Mouse (Mus musculus): Measurements from ENCODE around the gene Wapl.

Wapl gene

GRCm38 (mm10) chr14:34697376-34697775 lies 23.6 kb downstream of the Wapl start:
- peak; percentile 41 to 66 for DNase-seq

DNA sequence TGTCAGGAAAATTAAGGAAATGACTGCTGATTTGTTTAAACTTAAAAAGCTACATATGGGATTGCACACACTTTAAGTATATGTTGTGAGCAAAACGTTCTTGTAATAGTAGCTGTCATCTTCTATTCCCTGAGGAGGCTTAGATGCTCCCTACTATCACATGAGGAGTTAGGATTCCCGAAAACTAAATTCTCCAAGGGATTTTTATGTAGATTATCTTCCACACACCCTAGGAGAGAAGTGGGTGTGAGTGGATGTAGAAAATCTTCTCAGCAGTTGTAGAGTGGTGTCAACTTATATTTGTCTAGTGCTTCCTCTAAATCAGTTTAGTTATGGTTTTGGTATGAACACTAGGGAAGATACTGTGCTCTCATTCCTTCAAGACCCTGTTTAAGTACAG lies 36.5 kb downstream of the Wapl start:
- no peak for DNase-seq

- no peak for DNase-seq
Observed at GRCm38 (mm10) chr14:34712027-34712426, 38.3 kb downstream of the Wapl start.

DNA sequence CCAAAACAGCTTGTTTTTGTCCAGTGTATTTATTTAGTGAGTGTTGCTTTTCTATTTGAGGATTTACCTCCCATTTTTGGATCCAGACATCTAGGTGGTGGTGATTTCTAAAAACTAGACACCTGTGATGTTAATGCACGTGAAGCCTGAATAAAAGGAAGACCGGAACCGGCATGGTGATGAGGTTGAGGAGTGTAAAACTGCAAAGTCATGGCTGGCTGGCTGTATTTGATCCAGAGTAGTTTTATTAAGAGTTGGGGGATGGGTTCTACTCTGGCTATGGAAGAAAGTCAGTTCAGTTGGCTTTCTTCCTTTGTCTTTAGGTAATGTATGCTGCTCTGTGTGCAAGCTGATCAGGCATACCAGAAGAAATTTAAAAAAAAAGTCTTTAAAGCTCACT lies 39.1 kb downstream of the Wapl start:
- no peak for DNase-seq

DNA sequence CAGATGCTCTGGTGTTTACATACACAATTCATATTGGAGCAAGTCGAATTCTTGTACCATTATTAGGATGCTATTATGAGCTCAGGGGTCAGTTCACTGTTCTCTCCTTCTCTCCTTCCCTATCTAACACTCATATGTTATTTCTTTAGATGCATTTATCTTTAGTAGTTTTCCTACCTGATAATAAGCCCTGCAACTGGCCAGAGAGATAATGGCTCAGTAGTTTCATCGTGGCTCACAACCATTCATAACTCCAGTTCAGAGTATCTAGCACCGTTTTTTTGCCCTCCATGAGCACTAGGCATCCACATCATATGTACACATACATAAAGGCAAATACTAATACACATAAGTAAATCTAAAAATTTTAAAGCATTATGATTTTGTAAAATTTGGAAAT lies 44.4 kb downstream of the Wapl start:
- no peak for DNase-seq

GRCm38 (mm10) chr14:34727709-34728108 lies 54.0 kb downstream of the Wapl start:
- DNase-seq, result no peak

DNA sequence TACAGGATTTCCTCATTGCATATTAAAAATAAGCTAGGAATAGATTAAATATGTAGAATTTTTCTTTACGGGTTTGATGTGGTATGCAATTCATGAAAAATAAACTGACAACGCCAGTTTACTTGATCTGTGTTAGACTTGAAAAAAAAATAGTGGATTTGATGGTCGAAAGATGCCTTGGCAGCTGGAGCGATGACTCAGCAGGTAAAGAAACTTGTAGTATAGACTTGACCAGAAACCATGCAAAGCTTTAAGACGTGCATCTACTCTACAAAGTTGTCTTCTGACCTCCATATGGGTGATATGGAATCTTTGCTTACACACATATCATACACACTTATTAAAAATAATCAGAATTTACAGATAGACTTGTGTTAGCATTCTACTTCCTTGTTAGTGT lies 61.7 kb downstream of the Wapl start:
- no peak for DNase-seq

- no peak for DNase-seq
Observed at GRCm38 (mm10) chr14:34745401-34745800, 71.7 kb downstream of the Wapl start.

DNA sequence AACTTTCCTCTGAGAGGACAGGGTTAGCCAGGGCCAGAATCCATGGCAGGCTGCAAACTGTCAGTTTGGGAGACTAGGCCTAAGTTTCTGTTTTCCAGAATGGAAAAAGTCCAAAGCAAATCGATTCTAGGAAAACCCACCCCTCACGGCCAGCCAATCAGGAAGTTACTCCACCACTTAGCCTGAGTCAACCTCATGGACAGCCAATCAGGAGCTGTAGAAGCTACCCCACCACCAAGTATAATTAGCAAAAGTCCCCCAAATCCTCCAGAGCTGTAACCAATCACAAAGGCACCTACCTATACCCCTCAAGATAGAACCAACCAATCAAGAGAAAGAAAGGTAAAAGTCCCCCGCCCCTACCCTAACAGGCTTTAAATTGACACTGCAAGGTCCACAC lies 82.0 kb downstream of the Wapl start:
- no peak for DNase-seq

GRCm38 (mm10) chr14:34759938-34760337 lies 86.2 kb downstream of the Wapl start:
- DNase-seq, result no peak

GRCm38 (mm10) chr14:34761082-34761959 lies 87.6 kb downstream of the Wapl start:
- DNase-seq, result no peak

DNA sequence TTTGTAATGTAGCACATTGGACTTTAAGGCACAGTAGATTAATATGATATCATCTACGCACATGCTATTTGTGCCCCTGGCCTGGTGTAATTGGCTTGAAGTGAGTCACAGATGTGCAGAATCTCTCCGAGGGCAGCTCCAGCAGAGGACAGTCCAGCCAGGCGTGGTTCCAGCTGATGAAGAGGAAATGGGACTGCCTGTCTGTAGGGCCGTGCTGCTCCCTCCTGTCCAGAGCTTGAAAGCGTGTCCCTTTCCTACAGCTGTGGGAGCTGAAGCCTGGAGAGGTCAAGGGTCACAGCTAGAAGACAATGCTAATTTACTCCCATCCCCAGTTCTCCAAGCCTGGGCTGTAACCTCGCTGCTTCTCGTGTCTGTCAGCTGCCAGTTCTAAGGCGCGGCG lies 89.0 kb downstream of the Wapl start:
- no peak for DNase-seq

DNA sequence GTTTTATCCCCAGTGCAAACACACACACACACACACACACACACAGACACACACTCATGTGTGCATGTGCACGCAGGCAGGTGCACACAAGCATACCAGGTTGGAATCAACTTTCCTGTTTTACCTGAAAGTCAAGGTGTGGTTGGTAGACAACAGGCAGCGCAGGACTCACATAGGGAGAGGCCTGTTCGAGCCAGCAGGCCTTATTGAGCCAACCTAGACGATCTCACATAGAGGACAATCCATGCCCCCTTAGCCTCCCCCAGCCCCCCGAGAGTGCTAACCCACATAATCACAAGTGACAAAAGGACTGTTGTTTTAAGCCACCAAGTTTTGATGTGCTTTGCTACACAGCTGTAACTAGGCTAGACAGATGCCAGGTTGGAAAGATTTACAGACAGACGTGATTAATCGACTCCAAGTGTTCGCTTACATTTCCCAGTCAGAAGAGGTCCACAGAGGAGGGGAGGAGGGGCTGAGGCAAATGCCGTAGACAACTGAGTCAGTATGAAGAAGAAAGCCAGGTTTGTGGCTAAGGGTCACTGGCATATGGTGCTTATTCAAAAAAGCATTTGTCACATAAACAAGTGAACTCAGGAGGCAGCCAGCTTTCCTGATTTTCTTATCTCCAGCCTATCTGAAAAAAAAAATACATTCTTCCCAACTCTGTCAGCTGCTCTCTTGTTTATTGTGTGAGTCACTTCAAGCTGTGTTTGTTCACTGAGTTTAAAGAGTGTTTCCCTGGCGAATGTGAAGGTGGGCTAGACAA lies 90.2 kb downstream of the Wapl start:
- DNase-seq, result no peak

DNA sequence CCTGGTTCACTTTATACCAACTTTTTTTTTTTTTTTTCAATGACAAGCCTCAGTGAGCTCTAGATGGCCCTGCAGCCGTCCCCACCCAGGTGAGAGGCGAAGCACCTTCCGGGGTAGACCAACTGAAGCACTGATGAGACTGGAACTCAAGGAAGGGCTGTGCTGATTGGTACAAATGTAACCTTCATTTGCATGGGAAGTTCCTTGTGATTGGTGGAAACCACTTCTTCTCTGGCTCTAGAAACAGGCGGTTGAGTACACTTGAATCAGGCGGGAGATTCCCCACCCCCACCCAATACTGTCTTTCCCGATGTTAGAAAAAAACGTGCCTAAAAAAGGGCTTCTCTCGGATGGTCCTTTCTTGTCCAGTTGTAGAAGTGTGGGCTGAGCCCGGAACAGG lies 91.2 kb downstream of the Wapl start:
- DNase-seq, result no peak

GRCm38 (mm10) chr14:34765380-34765779 lies 91.7 kb downstream of the Wapl start:
- no peak for DNase-seq

- DNase-seq, result no peak
Observed at GRCm38 (mm10) chr14:34766181-34766580, 92.5 kb downstream of the Wapl start.

GRCm38 (mm10) chr14:34768373-34768772 lies 94.6 kb downstream of the Wapl start:
- peak; percentile 81 to 86 for DNase-seq

- DNase-seq, result peak; percentile 79
Observed at GRCm38 (mm10) chr14:34769021-34769566, 95.4 kb downstream of the Wapl start.

- DNase-seq, result peak; percentile 50 to 58
Observed at GRCm38 (mm10) chr14:34769567-34770158, 95.9 kb downstream of the Wapl start.

DNA sequence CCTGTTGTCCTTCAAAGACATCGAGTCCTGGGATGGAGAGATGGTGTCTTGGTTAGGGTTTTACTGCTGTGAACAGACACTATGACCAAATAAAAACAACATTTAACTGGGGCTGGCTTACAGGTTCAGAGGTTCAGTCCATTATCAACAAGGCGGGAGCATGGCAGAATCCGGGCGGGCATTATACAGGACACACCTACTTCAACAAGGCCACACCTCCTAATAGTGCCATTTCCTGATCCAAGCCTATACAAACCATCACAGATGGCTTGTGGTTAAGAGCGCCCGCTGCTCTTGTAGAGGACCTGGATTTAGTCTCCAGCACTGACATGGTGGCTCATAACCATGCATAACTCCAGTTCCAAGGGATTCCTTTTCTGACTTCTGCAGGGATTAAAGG lies 96.7 kb downstream of the Wapl start:
- DNase-seq, result no peak

GRCm38 (mm10) chr14:34771601-34772000 lies 97.9 kb downstream of the Wapl start:
- DNase-seq, result no peak

- no peak for DNase-seq
Observed at GRCm38 (mm10) chr14:34772132-34772531, 98.4 kb downstream of the Wapl start.

DNA sequence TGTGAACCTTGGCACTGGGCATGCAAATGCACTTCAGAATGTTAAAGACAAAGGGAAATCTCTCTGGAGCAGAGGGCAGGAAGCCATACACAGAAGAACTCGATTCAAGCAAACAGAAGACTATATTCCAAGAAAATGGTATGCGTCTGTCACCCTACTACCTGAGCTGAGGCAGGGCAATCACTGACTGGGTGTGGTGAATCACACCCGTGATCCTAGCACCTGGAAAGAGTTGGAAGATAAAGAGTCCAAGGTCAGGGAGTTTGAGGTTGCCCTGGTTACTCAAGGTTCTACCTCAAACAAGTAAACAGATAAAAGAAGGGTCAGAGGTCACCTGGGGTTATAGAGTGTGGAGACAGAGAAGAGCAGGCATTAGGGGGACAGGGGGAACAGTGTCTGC lies 100.0 kb downstream of the Wapl start:
- DNase-seq, result no peak

Measured in cerebellum, postnatal 10 days (tissue).